Mouse (Mus musculus) liver, embryonic 14.5 days (tissue): ENCODE data around the gene Tspear.

Experiments
- CTCF ChIP-seq: IDR thresholded peaks from 2 replicates; pipeline ENCODE4 v1.5.1; 2016; ENCODE audit warnings: antibody characterized with exemption, low read depth, control low read depth
- EP300 ChIP-seq: IDR thresholded peaks from 2 replicates; pipeline ENCODE4 v1.6.1; 2016; ENCODE audit warnings: antibody characterized with exemption, low read depth

GRCm38 (mm10) chr10:77864762-77865143 lies 178.4 kb downstream of the Tspear start:
- TF ChIP-seq CTCF (no peak), EP300 (no peak)
